Mouse (Mus musculus): Measurements from ENCODE around the gene Grxcr1. TPM values are rescaled to one million over a fixed set of nuclear protein-coding genes. Genes with fewer than 3 reads are reported as not detected.

Gene Grxcr1
- polyA plus RNA-seq, 1 experiment from 2014 or later: not detected

DNA sequence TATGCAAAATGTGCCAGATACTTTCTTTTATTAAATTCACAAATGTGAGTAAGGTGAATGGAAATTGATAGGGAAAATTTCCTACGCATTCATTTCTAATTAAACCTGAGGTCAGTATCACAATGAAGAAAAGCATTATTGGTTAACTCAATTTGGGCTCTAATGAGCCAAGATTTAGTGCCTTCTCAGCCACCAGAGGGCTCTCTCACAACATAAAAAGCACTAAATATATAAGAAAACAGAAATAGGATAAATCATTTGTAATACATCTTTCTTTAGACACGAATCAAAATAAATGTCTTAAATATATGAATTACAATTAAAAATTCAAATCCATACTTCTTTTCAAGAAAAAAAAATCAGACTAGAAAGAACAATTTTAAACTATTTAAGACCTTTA is 89.2 kb downstream of the Grxcr1 start:
- 62% methylated on average over 2 of the region's 2 CpGs for WGBS
- no peak for DNase-seq (ENCODE audit: low spot score)

DNA sequence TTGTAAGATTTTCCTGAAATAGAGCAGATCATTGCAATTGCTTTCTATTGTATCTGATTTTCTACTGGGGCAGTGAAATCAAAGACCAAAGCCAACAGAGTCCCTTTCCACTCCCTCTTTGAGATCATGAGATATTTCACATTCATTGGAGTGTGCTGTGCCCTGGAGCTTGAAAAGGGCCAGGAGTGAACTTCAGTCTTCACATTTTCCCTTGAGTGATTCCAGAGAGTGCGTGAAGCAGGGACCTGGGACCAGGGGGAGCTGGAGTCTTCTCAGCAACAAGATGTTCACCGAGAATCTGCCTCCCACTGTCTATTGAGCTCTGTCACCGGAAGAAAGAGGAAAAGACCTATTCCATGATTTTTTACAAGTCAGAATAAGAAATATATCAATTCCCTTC is 91.2 kb downstream of the Grxcr1 start:
- DNase-seq (ENCODE audit: low spot score): no peak
- Histone ChIP-seq H3K4me1 (no peaks in the 10 kb centered on the region), H3K36me3 (no peaks in the 10 kb centered on the region), H3K9me3 (replicated peaks) (no peaks in the 10 kb centered on the region), H3K4me3 (no peak overlapping the region), H3K27ac (no peak overlapping the region), H3K27me3 (ENCODE audit: low read depth, poor library complexity, severe bottlenecking) (no peaks in the 10 kb centered on the region)
- WGBS: 78% methylated on average over 3 of the region's 3 CpGs

More for the DNA sequence above, 89.2 kb downstream of the Grxcr1 start:
- Histone ChIP-seq H3K36me3 (no peaks in the 10 kb centered on the region), H3K4me3 (no peak overlapping the region), H3K27me3 (ENCODE audit: low read depth, poor library complexity, severe bottlenecking) (no peaks in the 10 kb centered on the region), H3K27ac (no peak overlapping the region), H3K9me3 (replicated peaks) (no peaks in the 10 kb centered on the region), H3K4me1 (no peaks in the 10 kb centered on the region)

DNA sequence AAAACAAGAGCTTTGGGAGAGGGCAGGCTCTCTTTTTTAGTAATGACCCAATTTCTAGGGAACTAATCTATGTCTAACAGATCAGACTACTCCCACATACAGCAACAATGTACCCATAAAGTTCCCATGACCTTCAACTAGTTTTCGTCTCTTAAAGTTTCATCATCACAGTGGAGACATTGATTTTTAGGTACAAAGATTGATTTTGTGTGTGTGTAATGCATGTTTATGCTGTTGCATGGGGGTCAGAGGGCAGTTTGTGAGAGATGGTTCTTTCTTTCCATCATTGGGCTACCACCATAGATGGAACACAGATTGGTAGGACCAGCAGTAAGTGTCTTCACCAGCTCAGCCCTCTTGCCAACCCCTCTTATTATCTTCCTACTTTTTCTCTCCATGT is 93.8 kb downstream of the Grxcr1 start:
- 87% methylated on average over 1 of the region's 1 CpGs for WGBS
- Histone ChIP-seq H3K36me3 (no peaks in the 10 kb centered on the region), H3K4me3 (no peak overlapping the region), H3K4me1 (no peaks in the 10 kb centered on the region), H3K27ac (no peak overlapping the region), H3K9me3 (replicated peaks) (no peaks in the 10 kb centered on the region), H3K27me3 (ENCODE audit: low read depth, poor library complexity, severe bottlenecking) (no peaks in the 10 kb centered on the region)
- DNase-seq (ENCODE audit: low spot score): no peak

DNA sequence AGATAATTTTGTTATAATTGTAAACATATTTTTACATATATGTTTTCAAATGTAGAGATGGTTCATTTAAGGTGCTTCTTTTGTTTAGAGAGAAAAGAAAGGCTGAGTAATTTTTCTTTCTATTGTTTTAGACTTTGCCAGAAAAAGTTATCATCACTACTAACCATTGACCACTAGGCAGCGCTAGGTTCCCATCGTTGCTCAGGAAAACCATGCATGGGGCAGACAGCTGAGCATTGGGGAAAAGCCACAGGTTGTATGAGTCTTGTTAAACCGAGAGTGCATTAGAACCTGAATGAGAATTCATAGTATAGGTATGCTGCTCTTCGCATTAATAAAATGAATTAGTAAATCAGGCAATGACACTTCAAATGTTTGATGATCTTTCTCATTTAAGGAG is 96.8 kb downstream of the Grxcr1 start:
- Histone ChIP-seq H3K9me3 (replicated peaks) (no peaks in the 10 kb centered on the region), H3K27ac (no peak overlapping the region), H3K4me3 (no peak overlapping the region), H3K36me3 (no peaks in the 10 kb centered on the region), H3K27me3 (ENCODE audit: low read depth, poor library complexity, severe bottlenecking) (no peaks in the 10 kb centered on the region), H3K4me1 (no peaks in the 10 kb centered on the region)
- no peak for DNase-seq (ENCODE audit: low spot score)
- WGBS: 18% methylated on average over 4 of the region's 4 CpGs

DNA sequence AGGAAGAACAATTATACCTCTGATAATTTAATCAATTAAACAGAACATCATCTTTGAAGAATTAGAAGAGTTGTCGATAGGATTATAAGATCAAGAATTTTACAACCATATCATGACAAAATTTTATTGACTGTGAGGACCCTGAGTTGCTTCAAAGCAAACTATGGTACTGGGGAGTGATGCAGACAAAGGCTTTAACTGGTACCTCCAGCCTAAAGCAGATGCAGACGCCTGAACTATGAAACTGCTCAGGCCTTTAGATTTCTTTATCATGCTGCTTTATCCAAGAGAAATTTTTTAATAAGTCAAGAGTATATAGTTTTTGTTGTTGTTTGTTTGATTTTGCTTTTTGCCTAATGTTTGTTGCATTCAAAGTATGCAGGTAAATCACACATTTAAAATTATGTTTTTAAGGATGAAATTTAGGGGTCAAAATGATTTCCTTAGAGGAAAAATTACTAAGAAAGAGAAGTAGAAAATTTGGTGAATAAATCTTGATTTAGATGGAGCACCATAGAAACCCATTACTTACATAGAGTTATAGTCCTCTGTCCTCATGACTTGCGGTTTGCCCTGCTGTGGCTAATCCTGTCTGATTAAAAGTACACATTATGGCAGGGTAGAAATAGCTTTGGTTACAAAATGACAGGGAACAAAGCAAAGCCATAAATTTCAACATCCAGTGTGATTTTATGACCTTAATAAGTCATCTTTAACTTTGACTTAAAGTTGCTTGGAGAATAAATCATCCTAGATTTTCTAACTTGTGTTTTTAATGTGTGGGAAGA is 97.4 kb downstream of the Grxcr1 start:
- no peak overlapping the region for H3K27ac ChIP-seq
- peaks cover 4% of the 10 kb centered on the region; the same call in 1 of the 2 replicates for H3K4me1 ChIP-seq
- no peaks in the 10 kb centered on the region for H3K36me3 ChIP-seq
- 74% methylated on average over 3 of the region's 3 CpGs for WGBS
- no peaks in the 10 kb centered on the region for H3K9me3 ChIP-seq (replicated peaks)
- H3K27me3 ChIP-seq (ENCODE audit: low read depth, poor library complexity, severe bottlenecking): no peaks in the 10 kb centered on the region
- DNase-seq (ENCODE audit: low spot score): no peak
- no peak overlapping the region for H3K4me3 ChIP-seq

DNA sequence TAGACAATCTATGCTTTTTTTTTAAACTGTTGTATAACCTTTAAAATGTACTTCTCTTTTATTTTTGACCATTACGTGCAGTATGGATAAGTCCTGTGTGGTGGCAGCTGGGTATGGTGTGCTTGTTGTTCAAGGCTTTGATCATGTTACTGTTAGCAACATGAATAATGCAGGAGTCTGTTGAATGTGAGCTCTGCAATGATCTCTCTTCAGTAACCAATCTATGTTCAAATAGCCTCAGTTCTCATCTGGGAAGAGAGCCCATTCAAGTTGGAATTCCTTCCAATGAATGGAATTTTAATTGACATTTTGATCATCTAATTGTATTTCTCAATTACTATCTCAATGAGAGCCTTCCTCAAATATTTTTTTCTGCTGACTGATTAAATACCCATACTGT is 115.2 kb downstream of the Grxcr1 start:
- H3K9me3 ChIP-seq (replicated peaks): no peaks in the 10 kb centered on the region
- no peaks in the 10 kb centered on the region for H3K27me3 ChIP-seq (ENCODE audit: low read depth, poor library complexity, severe bottlenecking)
- no peak for DNase-seq (ENCODE audit: low spot score)
- no peaks in the 10 kb centered on the region for H3K4me1 ChIP-seq
- no peak overlapping the region for H3K4me3 ChIP-seq
- H3K27ac ChIP-seq: no peak overlapping the region
- WGBS: 96% methylated on average over 1 of the region's 1 CpGs
- H3K36me3 ChIP-seq: no peaks in the 10 kb centered on the region

DNA sequence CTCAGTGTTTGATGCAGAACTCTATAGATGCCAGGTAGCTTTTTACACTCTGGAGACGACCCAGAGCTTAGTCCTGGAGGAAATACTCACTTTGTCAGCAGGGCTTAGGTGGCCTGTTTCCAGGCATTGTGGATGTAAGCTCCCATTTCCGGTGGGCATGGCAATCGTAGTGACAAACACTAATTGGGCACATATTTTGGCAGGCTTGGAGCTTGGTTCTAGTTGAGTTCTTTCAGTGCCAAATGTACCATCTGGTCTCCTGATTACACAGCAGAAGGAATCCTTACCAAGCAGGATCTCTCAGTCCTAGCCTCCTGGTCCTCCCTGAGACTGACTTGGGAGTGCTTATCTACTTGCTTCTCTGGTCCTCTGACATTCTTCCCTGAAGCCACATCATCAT is 118.3 kb downstream of the Grxcr1 start:
- Histone ChIP-seq H3K36me3 (no peaks in the 10 kb centered on the region), H3K9me3 (replicated peaks) (no peaks in the 10 kb centered on the region), H3K4me1 (no peaks in the 10 kb centered on the region), H3K27ac (no peak overlapping the region), H3K4me3 (no peak overlapping the region), H3K27me3 (ENCODE audit: low read depth, poor library complexity, severe bottlenecking) (no peaks in the 10 kb centered on the region)
- no peak for DNase-seq (ENCODE audit: low spot score)
- WGBS: 79% methylated on average over 3 of the region's 3 CpGs

DNA sequence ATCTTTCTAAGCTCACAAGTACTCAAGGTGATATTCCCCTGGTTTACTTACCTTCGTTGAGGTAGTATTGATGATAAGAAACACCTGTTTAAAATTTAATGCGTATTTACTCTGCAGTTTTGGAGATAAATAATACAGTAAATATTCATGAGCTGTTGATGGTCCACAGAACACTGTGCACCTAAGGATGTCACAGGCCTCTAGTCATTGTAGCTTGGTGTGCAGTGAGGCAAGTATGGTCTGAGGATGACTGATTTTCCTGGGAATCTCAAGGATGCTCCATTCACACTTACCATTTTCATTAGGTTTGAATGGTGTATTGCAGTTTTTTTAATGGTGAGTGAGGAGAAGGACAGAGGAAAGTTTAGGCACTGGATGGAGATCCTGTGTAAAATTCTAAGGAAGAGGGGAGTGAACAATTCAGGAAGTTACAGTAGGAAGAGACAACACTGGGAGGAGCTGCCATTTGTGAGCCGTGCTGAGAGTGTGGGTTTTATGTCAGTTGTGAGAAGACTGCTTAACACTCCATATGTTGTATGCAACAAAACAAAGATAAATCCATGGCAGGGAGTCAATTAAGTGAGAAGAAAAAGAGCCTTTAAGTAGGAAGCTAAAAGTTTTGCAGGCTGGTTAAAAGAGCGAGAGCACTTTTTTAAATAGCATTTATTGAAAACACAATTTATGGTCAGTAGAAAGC is 118.9 kb downstream of the Grxcr1 start:
- no peak for DNase-seq (ENCODE audit: low spot score)
- Histone ChIP-seq H3K27me3 (ENCODE audit: low read depth, poor library complexity, severe bottlenecking) (no peaks in the 10 kb centered on the region), H3K27ac (no peak overlapping the region), H3K36me3 (no peaks in the 10 kb centered on the region), H3K4me3 (no peak overlapping the region), H3K9me3 (replicated peaks) (no peaks in the 10 kb centered on the region), H3K4me1 (no peaks in the 10 kb centered on the region)
- 82% methylated on average over 4 of the region's 4 CpGs for WGBS

DNA sequence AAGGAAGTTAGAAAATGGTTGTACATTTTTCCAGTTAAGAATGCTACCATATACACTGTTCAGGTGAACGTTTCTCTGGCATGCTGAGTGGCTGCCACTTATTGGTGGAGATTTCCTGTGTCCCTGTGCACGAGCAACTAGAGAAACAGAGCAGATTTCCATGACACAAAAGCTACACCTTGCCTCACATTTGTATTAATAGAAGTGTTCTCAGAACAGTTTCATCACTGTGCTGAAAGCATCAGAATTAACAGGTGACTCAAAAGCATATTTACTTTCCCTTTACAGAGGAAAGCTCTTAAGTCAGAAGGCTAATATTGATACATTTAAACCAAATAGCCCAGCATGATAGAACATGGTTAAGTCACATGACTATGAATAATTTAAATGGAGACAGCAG is 130.9 kb downstream of the Grxcr1 start:
- no peaks in the 10 kb centered on the region for H3K36me3 ChIP-seq
- H3K27ac ChIP-seq: no peak overlapping the region
- H3K9me3 ChIP-seq (replicated peaks): no peaks in the 10 kb centered on the region
- H3K27me3 ChIP-seq (ENCODE audit: low read depth, poor library complexity, severe bottlenecking): no peaks in the 10 kb centered on the region
- no peaks in the 10 kb centered on the region for H3K4me1 ChIP-seq
- WGBS: 73% methylated on average over 2 of the region's 2 CpGs
- no peak for DNase-seq (ENCODE audit: low spot score)
- no peak overlapping the region for H3K4me3 ChIP-seq

DNA sequence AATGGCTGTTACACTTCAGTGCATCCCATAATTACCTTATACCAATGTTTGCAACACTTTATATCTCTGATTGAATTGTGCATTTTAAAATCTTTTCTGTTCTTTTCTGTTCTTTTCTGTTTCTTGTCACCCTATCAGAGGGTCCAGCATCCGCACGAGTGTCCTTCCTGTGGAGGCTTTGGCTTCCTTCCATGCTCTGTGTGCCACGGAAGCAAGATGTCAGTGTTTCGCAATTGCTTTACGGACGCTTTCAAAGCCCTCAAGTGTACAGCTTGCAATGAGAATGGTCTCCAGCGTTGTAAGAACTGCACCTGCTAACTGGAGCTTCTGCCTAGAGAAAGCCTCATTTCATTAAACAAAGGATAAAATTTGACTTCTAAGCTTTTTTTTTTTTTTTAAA is 134.3 kb downstream of the Grxcr1 start:
- Histone ChIP-seq H3K4me3 (no peak overlapping the region), H3K9me3 (replicated peaks) (no peaks in the 10 kb centered on the region), H3K27me3 (ENCODE audit: low read depth, poor library complexity, severe bottlenecking) (no peaks in the 10 kb centered on the region), H3K4me1 (no peaks in the 10 kb centered on the region), H3K36me3 (no peaks in the 10 kb centered on the region), H3K27ac (no peak overlapping the region)
- 94% methylated on average over 7 of the region's 7 CpGs for WGBS
- DNase-seq (ENCODE audit: low spot score): no peak

Other genes starting within 250 kb of the Grxcr1 start
- gene Atp8a1, start 184.4 kb upstream of the Grxcr1 start, polyA plus RNA-seq (2016; fragmentation: Nextera tagmentation; extraction: Ambion mirVana): 5.0 and 5.5 TPM in 2 replicates
- not detected in 2 replicates for gene Gm5108, start 90.2 kb upstream of the Grxcr1 start, polyA plus RNA-seq (2016; fragmentation: Nextera tagmentation; extraction: Ambion mirVana)
- gene Gm21905, start 85.4 kb upstream of the Grxcr1 start, polyA plus RNA-seq (2016; fragmentation: Nextera tagmentation; extraction: Ambion mirVana): not detected in 2 replicates